Mouse (Mus musculus) heart, embryonic 10.5 days (tissue): ENCODE measurements around the gene Ccdc81. TPM values are rescaled to one million over a fixed set of nuclear protein-coding genes. Genes with fewer than 3 reads are reported as not detected.

Source experiments
- DNase-seq: peaks from one replicate; pipeline ENCODE4 v3.0.0-alpha.2; 2017; ENCODE audit warnings: low spot score
- H3K27ac ChIP-seq: fragments of 300-500 bp; sonication (generic); 2 replicates; pipeline ENCODE4 v1.5.1; 2016; ENCODE audit warnings: mild to moderate bottlenecking
- H3K27me3 ChIP-seq: fragments of 300-500 bp; sonication (generic); 2 replicates; pipeline ENCODE4 v1.6.1; 2016; ENCODE audit warnings: mild to moderate bottlenecking; ENCODE audit not compliant: poor library complexity, insufficient read depth, severe bottlenecking
- H3K36me3 ChIP-seq: fragments of 300-500 bp; sonication (generic); 2 replicates; pipeline ENCODE4 v1.6.1; 2016; ENCODE audit warnings: mild to moderate bottlenecking, moderate library complexity
- H3K4me1 ChIP-seq: fragments of 300-500 bp; sonication (generic); 2 replicates; pipeline ENCODE4 v1.6.1; 2016; ENCODE audit warnings: mild to moderate bottlenecking
- H3K4me3 ChIP-seq: fragments of 300-500 bp; sonication (generic); 2 replicates; pipeline ENCODE4 v1.5.1; 2016; ENCODE audit warnings: mild to moderate bottlenecking, moderate library complexity
- H3K9me3 ChIP-seq: fragments of 300-500 bp; sonication (generic); 2 replicates; pipeline ENCODE4 v1.6.1; 2016; ENCODE audit warnings: mild to moderate bottlenecking, moderate library complexity
- WGBS: fragments of 180-500 bp; shearing (Covaris S2); methylation state at CpG from one replicate; pipeline ENCODE4 v1.1.7; 2016; 5-methylcytosine and 5-hydroxymethylcytosine counted together
- polyA plus RNA-seq: library from polyadenylated mRNA; unstranded; fragments of >200 nt; fragmentation: Nextera tagmentation; extraction: Ambion mirVana; gene quantifications from 2 replicates; pipeline ENCODE4 v1.2.1, GENCODE M21; 2016

Gene Ccdc81
- polyA plus RNA-seq, 1 experiment from 2014 or later: 0.05 TPM

DNA sequence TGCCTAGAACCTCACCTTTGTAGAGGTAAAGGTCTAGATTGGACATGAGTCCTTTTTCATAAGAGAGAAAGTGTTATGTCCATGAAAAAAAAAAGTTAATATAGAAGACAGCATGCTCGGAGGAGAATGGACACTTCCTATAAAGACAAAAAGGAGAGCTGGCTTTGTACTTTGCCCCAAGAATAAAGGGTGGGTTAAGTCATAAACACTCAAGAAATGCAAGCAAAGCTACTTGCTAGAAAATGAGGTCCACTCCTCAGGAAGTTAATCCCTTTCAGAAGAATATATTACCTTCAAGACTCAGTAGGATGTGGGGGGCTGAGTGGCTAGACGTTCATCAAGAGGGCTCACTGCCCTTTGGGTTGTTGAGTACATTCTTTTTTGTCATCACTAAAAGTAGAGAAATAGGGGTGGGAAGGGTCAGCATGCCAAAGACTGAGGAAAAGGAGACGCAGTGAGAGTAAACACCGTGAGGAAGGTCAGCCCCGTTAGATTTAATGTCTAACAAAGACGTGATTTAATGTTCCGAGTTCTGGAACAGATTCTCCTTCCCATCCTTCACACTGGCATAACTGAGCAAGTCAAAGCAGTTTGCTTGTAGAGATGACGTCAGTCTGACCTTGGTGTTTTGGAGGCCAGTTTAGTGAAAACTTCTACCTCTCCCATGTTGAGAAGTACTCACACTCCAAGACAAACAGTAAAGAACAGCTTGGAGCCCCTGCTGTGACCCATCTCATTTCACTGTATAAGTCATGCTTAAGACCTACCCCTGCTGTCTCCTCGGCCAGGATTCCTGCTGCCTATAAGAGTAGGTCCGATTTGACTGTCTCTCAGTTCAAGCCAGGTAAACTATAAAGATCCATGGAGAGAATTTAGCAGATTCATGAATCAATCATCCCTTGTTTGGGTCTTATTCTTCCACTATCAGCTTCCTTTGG, 51.0 kb downstream of the Ccdc81 start:
- H3K27me3 ChIP-seq: no peaks in the 10 kb centered on the region
- 80% methylated on average over 10 of the region's 10 CpGs for WGBS
- H3K36me3 ChIP-seq: no peaks in the 10 kb centered on the region
- H3K4me3 ChIP-seq: no peak overlapping the region
- H3K4me1 ChIP-seq: peaks cover 3% of the 10 kb centered on the region; the same call in 1 of the 2 replicates
- H3K27ac ChIP-seq: no peak overlapping the region
- DNase-seq: peak; percentile 63
- H3K9me3 ChIP-seq: no peaks in the 10 kb centered on the region

DNA sequence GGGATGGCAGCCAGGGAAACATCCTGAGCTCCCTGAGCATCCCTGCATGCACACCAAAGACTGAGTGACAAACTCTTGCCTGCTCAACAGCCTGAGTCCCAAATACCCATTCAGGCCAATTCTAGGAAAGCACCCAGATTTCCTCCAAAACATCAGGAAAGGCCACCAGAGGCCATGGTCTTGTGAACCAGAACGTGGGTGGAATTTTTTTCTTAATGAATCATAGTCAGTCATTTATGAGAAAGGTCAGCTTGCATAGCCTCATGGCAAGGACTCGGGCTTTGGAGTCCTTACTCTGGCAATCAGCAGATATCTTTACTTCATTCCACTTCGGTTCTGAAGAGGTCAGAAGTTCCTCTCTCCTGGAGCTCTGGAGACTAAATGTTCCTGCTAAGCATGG, 52.9 kb downstream of the Ccdc81 start:
- 71% methylated on average over 3 of the region's 3 CpGs for WGBS
- H3K4me1 ChIP-seq: no peaks in the 10 kb centered on the region
- no peaks in the 10 kb centered on the region for H3K36me3 ChIP-seq
- no peak overlapping the region for H3K27ac ChIP-seq
- no peak for DNase-seq
- H3K4me3 ChIP-seq: no peak overlapping the region
- no peaks in the 10 kb centered on the region; the same call in 1 of the 2 replicates for H3K27me3 ChIP-seq
- H3K9me3 ChIP-seq: no peaks in the 10 kb centered on the region

DNA sequence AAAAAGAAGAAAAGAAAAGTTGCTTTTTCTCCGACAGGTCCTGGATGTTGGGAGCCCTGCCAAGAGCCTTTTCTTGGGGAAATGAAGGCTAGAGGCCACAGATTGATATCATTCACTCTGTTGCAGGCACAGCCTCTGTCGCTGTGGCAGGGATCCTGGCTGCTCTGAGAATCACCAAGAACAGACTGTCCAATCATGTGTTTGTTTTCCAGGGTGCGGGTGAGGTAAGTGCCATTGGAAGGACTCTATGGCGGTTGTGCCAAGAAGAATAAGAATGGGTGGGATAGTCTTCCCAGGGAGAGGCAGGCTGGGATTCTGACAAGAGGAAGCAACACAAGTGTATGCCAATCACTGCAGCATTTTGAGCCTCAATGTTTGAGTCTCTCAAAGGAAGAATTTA, 57.8 kb downstream of the Ccdc81 start:
- no peaks in the 10 kb centered on the region for H3K9me3 ChIP-seq
- H3K4me1 ChIP-seq: no peaks in the 10 kb centered on the region
- H3K27me3 ChIP-seq: no peaks in the 10 kb centered on the region; the same call in 1 of the 2 replicates
- no peak for DNase-seq
- whole genome bisulfite sequencing: 74% methylated on average over 4 of the region's 4 CpGs
- H3K27ac ChIP-seq: no peak overlapping the region
- H3K4me3 ChIP-seq: no peak overlapping the region
- H3K36me3 ChIP-seq: no peaks in the 10 kb centered on the region

DNA sequence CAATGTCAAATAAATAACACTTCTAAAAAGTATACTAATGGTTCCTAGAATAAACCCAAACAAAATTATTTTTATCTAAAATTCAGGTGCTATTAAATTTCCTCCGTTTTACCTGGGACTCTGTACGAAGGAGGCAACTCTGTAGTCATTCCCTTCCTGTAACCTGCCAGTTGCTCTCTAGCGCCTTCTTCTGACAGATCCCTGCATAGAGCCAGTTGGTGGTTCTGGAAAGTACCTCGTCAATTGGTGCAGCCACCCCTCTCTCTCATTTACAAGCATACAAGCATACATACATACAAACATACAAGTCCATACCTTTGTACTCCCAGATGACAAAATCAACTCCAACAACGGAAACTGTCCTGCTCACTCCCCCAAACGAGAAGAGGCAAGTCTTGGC, 59.9 kb downstream of the Ccdc81 start:
- Histone ChIP-seq H3K4me1 (no peaks in the 10 kb centered on the region), H3K27ac (no peak overlapping the region), H3K36me3 (no peaks in the 10 kb centered on the region), H3K27me3 (no peaks in the 10 kb centered on the region; the same call in 1 of the 2 replicates), H3K4me3 (no peak overlapping the region), H3K9me3 (no peaks in the 10 kb centered on the region)
- WGBS: 29% methylated on average over 6 of the region's 6 CpGs
- DNase-seq: no peak

DNA sequence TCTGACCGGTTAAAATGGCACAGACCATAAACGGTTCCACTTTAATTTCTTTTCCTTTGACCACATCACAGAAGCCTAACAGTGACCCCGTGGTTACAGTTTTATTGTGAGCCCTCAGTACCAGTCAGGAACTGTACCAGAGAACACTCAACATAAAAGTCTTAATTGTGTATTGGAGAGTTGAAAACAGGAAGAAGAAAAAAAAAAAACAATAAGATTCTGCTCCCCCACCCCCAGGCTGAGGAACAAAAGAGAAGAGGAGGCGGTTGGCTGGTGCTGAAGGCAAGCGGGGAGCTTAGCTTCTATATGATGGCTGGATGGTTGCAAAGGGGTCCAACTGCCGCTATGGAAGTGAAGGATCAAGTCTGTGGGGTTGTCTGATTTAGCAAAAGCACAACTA, 60.3 kb downstream of the Ccdc81 start:
- H3K27me3 ChIP-seq: no peaks in the 10 kb centered on the region; the same call in 1 of the 2 replicates
- no peak overlapping the region for H3K27ac ChIP-seq
- DNase-seq: no peak
- H3K4me1 ChIP-seq: peaks cover 1% of the 10 kb centered on the region; the same call in 1 of the 2 replicates
- no peak overlapping the region for H3K4me3 ChIP-seq
- WGBS: 52% methylated on average over 6 of the region's 6 CpGs
- no peaks in the 10 kb centered on the region for H3K9me3 ChIP-seq
- H3K36me3 ChIP-seq: no peaks in the 10 kb centered on the region

DNA sequence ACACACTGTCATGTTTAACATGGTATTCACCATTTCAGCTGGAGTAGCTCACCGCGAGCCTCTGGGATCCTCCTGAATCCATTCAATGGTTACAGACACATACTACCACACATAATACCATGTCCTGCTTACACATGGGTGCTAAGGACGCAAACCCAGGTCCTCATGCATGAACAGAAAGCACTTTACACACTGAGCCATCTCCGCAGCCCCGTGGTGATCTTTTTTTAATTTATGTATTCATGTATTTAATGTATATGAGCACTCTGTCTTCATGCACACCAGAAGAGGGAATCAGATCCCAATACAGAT, 61.1 kb downstream of the Ccdc81 start:
- Histone ChIP-seq H3K4me1 (peaks cover 9% of the 10 kb centered on the region; the same call in 1 of the 2 replicates), H3K4me3 (no peak overlapping the region), H3K27me3 (no peaks in the 10 kb centered on the region; the same call in 1 of the 2 replicates), H3K36me3 (no peaks in the 10 kb centered on the region), H3K9me3 (no peaks in the 10 kb centered on the region), H3K27ac (no peak overlapping the region)
- WGBS: 88% methylated on average over 5 of the region's 5 CpGs
- DNase-seq: no peak

DNA sequence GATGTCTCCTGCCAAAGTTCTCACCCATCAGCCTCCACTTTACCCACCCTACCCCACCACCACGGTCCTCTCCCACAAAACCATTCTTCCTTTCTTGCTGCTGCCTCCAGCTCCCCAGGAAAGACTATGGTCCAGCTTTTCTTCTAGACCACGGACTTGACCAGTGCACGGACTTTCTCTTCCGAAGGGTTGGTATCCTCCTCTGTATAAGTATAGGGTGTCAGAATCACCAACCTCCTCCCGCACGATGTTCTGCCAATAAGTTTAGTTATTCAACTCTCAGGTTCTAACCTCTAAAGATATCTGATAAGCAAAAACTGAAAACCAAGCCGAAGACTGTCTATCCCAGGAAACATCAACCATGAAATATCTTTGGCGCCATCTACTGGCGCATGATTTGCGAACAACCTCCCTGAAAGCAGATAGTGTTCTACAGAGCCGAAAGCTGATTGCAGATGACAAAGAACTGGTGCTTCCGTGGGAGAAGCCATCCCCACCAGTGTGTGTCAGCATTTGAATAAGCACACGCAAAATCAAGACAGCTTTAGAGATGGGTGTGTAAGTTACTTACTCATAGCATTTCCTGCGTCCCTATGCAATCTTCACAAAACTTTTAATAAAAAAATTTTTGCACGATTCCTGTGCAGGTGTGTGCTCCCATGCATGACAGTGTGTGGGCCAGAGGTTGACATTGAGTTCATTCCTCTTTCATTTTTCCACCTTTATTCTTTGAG, 61.6 kb downstream of the Ccdc81 start:
- Histone ChIP-seq H3K36me3 (no peaks in the 10 kb centered on the region), H3K27ac (no peak overlapping the region)

DNA sequence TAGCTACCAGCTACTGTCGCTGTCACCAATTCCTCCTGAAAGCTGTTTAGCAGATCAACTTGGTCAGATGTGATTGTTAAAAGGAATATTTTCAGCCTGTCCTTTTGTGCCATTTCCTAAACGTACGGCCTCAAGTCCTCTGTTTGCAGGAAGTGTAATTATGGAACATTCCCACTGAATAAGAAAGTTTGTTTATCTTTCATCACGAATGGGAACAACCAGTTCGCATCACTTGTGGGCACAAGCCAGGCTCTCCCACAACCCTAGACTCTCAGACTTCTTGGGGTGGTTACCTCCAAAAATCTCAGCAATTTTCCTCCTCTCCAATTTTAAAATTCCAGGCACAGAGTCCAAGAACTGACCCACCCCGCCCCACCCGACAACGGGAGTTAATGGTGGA, 63.7 kb downstream of the Ccdc81 start:
- DNase-seq: peak; percentile 25
- Histone ChIP-seq H3K36me3 (no peaks in the 10 kb centered on the region), H3K4me3 (no peak overlapping the region), H3K9me3 (no peaks in the 10 kb centered on the region), H3K4me1 (peaks cover 9% of the 10 kb centered on the region; the same call in 1 of the 2 replicates), H3K27ac (no peak overlapping the region), H3K27me3 (no peaks in the 10 kb centered on the region)
- 78% methylated on average over 8 of the region's 8 CpGs for WGBS

More for the DNA sequence above, 61.6 kb downstream of the Ccdc81 start:
- H3K27me3 ChIP-seq: no peaks in the 10 kb centered on the region; the same call in 1 of the 2 replicates
- peaks cover 9% of the 10 kb centered on the region; the same call in 1 of the 2 replicates for H3K4me1 ChIP-seq
- WGBS: 36% methylated on average over 15 of the region's 15 CpGs
- DNase-seq: peak; percentile 83
- no peaks in the 10 kb centered on the region for H3K9me3 ChIP-seq
- no peak overlapping the region for H3K4me3 ChIP-seq

DNA sequence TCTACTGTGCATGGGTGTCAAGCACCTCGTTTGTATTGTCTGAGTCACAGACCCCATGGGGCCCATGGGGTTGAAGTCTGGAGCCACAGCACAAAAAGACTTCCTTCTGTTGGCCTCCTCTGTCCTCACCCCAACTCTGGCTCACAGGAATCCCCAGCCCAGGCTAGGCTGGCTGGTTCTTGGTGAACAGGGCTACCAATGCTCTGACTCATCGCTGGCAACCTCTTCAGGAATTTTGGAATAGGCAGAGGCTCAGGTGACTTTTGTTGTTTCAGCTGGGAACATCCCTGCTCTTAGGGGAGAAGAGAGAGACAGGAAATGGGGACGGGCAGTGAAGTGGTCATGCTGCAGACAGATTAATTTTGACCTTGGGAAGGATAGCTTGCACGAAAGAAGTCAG, 65.6 kb downstream of the Ccdc81 start:
- H3K27ac ChIP-seq: peak overlapping the region; percentile 23; the same call in 1 of the 2 replicates
- no peaks in the 10 kb centered on the region for H3K27me3 ChIP-seq
- no peak overlapping the region for H3K4me3 ChIP-seq
- 41% methylated on average over 4 of the region's 4 CpGs for WGBS
- no peaks in the 10 kb centered on the region for H3K9me3 ChIP-seq
- no peaks in the 10 kb centered on the region for H3K36me3 ChIP-seq
- H3K4me1 ChIP-seq: peaks cover 9% of the 10 kb centered on the region; the same call in 1 of the 2 replicates
- no peak for DNase-seq

DNA sequence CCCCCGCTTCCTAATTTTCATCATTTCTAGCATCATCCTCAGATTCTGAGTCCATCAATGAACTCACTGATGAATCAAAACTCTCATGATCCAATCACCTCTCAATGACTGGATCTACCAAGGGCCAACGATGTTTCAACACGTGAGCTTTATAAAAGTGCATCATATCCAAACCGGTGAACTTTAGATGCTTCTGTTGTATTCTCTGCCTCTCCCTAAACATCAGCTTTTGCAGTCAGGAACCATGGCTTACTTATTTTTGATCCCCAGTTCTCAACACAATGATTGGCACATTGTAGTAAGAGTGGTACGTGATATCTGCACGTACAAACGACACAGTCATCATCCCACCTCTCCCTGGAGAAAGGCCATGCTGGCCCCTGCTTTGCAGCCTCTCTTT, 66.8 kb downstream of the Ccdc81 start:
- Histone ChIP-seq H3K9me3 (no peaks in the 10 kb centered on the region), H3K36me3 (no peaks in the 10 kb centered on the region), H3K4me3 (no peak overlapping the region), H3K27me3 (no peaks in the 10 kb centered on the region), H3K27ac (no peak overlapping the region), H3K4me1 (peaks cover 9% of the 10 kb centered on the region; the same call in 1 of the 2 replicates)
- 95% methylated on average over 7 of the region's 7 CpGs for WGBS
- DNase-seq: no peak

DNA sequence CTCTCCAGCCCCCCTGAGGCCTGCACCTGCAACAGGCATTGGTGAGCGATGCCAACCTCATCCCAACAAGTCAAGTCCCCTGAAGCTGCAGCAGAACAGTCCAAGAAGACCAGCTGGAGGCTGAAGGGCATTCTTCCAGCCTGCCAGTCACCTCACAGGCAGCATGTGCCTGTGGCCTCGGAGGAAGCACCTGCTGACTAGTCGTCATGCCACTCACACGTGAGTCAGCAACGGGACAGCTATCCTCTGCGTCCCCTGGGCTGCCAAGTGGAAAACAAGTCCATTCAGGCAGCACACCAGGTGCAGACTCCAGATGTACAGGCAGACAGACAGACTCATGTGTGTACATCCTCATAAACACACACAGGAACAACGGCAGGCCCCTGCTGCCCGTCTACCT, 67.9 kb downstream of the Ccdc81 start:
- Histone ChIP-seq H3K36me3 (no peaks in the 10 kb centered on the region), H3K4me1 (peaks cover 9% of the 10 kb centered on the region; the same call in 1 of the 2 replicates), H3K27ac (no peak overlapping the region), H3K4me3 (no peak overlapping the region), H3K9me3 (no peaks in the 10 kb centered on the region), H3K27me3 (no peaks in the 10 kb centered on the region)
- no peak for DNase-seq
- 80% methylated on average over 8 of the region's 8 CpGs for WGBS

DNA sequence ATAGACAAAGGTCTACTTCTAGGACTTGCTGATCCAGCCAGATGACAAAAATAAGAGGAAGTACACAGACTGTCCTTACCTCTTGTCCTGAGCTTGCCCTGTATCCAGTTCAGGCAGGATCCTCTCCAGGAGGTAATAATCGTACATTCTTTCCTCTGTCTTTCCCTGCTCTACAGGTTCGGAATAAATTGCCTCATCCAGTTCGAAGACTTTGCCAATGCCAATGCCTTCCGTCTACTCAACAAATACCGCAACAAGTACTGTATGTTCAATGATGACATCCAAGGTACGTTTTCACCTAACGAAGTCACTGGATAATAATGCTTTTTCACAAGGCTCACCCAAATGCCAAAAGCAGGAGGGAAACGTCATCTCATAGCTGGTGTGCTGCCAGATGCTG, 69.9 kb downstream of the Ccdc81 start:
- Histone ChIP-seq H3K27me3 (no peaks in the 10 kb centered on the region), H3K27ac (no peak overlapping the region), H3K36me3 (no peaks in the 10 kb centered on the region), H3K4me3 (no peak overlapping the region), H3K9me3 (no peaks in the 10 kb centered on the region), H3K4me1 (peaks cover 14% of the 10 kb centered on the region; the same call in 1 of the 2 replicates)
- WGBS: 87% methylated on average over 8 of the region's 8 CpGs
- DNase-seq: no peak

DNA sequence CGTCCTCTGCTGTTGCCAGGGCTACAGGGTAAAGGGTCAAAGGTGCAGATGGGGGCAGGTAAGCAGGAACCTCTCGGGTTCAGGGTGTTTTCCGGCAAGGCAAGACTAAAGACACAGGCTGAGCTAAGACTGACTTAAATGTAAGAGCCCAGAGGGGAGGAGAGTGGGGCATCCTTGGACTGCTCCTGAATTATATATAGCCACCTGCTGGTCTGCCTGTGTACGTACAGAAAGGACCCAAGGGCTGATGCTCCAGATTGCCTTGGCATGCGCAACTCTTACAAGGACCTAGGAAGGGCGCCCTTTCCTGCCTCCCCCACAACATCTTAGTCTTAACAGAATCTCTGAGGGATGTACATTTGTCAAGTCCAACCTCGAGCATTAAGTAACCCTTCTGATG, 74.2 kb downstream of the Ccdc81 start:
- Histone ChIP-seq H3K36me3 (no peaks in the 10 kb centered on the region), H3K27ac (no peak overlapping the region), H3K4me1 (peaks cover 5% of the 10 kb centered on the region; the same call in 1 of the 2 replicates), H3K27me3 (no peaks in the 10 kb centered on the region), H3K9me3 (no peaks in the 10 kb centered on the region), H3K4me3 (no peak overlapping the region)
- peak; percentile 71 for DNase-seq
- 50% methylated on average over 7 of the region's 7 CpGs for WGBS
